Mouse (Mus musculus) monocyte, adult 5-6 weeks (primary cell): Measurements from ENCODE around the gene Tex48. TPM values are rescaled to one million over a fixed set of nuclear protein-coding genes. Genes with fewer than 3 reads are reported as not detected.

Experiments
- ATAC-seq: fragments of 153-309, 156-312 bp; replicated peaks from 2 replicates; pipeline ENCODE4 v1.8.0; 2017; ENCODE audit warnings: mild to moderate bottlenecking; ENCODE audit not compliant: low TSS enrichment, insufficient number of reproducible peaks, severe bottlenecking, poor library complexity, low FRiP score
- total RNA-seq: library from RNA; stranded (forward); fragments of 200-1000, 200-491, 200-594 nt; gene quantifications from 3 replicates; pipeline ENCODE4 v1.2.3, GENCODE M21; 2017

Tex48 gene
- total RNA-seq, 1 experiment from 2014 or later: not detected

- ATAC-seq: no peak
Measured at GRCm38 (mm10) chr4:63559127-63559697, 63.0 kb downstream of the Tex48 start.

- ATAC-seq: peak; percentile 30; the same call in 1 of the 2 replicates
Measured at GRCm38 (mm10) chr4:63558407-63559081, 63.7 kb downstream of the Tex48 start, which contains the start of gene Tmem268. Gene Tmem268 (plus strand): TSS chr4:63558781.

DNA sequence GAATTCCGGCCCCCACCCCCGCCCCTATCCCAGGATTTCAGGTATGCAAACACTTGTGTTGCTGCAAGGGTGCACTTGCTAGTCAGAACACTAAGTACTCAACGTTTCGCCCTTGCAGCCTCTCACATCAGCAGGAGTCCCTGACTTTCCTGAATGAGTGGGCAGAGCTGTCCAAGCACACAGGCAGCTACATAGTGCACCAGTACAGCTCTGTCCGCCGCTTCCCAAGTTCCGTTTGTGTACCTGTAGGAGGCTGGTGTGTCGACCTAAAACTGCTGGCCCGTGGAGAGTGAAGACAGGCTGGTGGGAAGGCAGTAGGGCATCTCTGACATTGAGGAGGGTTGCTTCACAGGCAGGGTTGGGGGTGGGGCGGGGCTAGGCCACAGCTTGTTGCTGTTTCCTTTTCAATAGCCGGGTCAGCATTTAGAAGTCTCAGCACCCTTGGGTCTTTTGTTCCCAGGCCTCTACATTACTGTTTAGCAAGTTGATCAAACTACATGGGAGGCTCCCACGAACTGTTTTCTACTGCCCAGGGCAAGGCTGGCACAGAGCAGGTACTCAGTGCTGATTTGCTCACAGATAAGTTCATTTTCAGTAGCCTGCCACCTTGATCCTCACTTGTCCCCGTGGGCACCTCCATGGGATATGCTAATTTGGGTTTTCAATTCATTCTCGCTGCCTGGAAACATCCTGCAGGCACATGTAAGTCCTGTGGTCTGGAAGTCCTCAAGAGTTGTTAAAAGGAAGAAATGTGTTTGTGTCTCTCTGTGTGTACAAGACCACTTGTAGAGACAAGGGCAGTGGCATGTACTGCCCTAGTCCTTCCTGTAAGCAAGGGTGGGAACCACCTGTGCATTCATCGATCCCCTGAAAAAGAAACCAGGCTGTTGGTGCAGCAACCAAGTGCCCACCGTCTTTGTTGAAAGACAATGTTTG lies 64.8 kb downstream of the Tex48 start:
- ATAC-seq: no peak

Other genes starting within 250 kb of the Tex48 start
- 70.1 to 153 TPM (median 72.2 TPM) in 3 replicates for gene Akna, start 219.1 kb downstream of the Tex48 start, total RNA-seq
- gene Whrn, start 126.4 kb downstream of the Tex48 start, total RNA-seq: 0.78 to 3.2 TPM (median 0.85 TPM) in 3 replicates
- 72.4 to 128 TPM (median 93.3 TPM) in 3 replicates for gene Atp6v1g1, start 77.7 kb downstream of the Tex48 start, total RNA-seq
- 5.0 to 42.9 TPM (median 14.7 TPM) in 3 replicates for gene Tmem268, start 63.6 kb downstream of the Tex48 start, total RNA-seq
- gene Gm11213, start 17.2 kb downstream of the Tex48 start, total RNA-seq: not detected in 3 replicates
- gene Gm11214, start 41.0 kb upstream of the Tex48 start, total RNA-seq: not detected in 3 replicates
- not detected in 3 replicates for gene Tnfsf15, start 122.7 kb upstream of the Tex48 start, total RNA-seq
- gene Tnfsf8, start 238.9 kb upstream of the Tex48 start, total RNA-seq: 0.32 to 2.0 TPM (median 0.57 TPM) in 3 replicates